Mouse (Mus musculus): Measurements from ENCODE around the gene Pdcd1. TPM values are rescaled to one million over a fixed set of nuclear protein-coding genes. Genes with fewer than 3 reads are reported as not detected.

Gene Pdcd1
- polyA plus RNA-seq, 1 experiment from 2014 or later, result not detected

Other genes starting within 250 kb of the Pdcd1 start
- 17.4 and 18.2 TPM in 2 replicates for gene Ing5, start 248.6 kb downstream of the Pdcd1 start, polyA plus RNA-seq (2014; fragmentation: Nextera tagmentation; extraction: Ambion mirVana)
- 10.0 and 11.7 TPM in 2 replicates for gene D2hgdh, start 227.6 kb downstream of the Pdcd1 start, polyA plus RNA-seq (2014; fragmentation: Nextera tagmentation; extraction: Ambion mirVana)
- 0.05 TPM in 1 of 2 replicates, not detected in the other for gene Gal3st2, start 191.2 kb downstream of the Pdcd1 start, polyA plus RNA-seq (2014; fragmentation: Nextera tagmentation; extraction: Ambion mirVana)
- not detected in 2 replicates for gene Gal3st2b, start 134.2 kb downstream of the Pdcd1 start, polyA plus RNA-seq (2014; fragmentation: Nextera tagmentation; extraction: Ambion mirVana)
- not detected in 2 replicates for gene Gal3st2c, start 62.0 kb downstream of the Pdcd1 start, polyA plus RNA-seq (2014; fragmentation: Nextera tagmentation; extraction: Ambion mirVana)
- not detected in 2 replicates for gene Neu4, start 32.1 kb downstream of the Pdcd1 start, polyA plus RNA-seq (2014; fragmentation: Nextera tagmentation; extraction: Ambion mirVana)

All from limb, embryonic 11.5 days (tissue).